Mouse (Mus musculus) gastrocnemius, postnatal 4 days (tissue): ENCODE results near the gene Gipc2. TPM values are rescaled to one million over a fixed set of nuclear protein-coding genes. Genes with fewer than 3 reads are reported as not detected.

Experiments
- DNase-seq, 2 experiments: peaks; one replicate each; pipeline ENCODE4 v3.0.0; 2021 to 2022; ENCODE audit warnings: low spot score in 2 of 2, mixed read lengths in 2 of 2
- total RNA-seq, 2 experiments: library from RNA; stranded (reverse); gene quantifications; 2 replicates each; pipeline ENCODE4 v1.2.3; 2021

The Gipc2 gene
- total RNA-seq, 2 experiments from 2014 or later: 0.86 to 1.4 TPM

- no peak for DNase-seq
Measured at GRCm38 (mm10) chr3:152089178-152089577, 76.9 kb downstream of the Gipc2 start.

GRCm38 (mm10) chr3:152081381-152081780 is 84.6 kb downstream of the Gipc2 start:
- DNase-seq: no peak

GRCm38 (mm10) chr3:152076088-152076487 is 89.9 kb downstream of the Gipc2 start:
- no peak for DNase-seq

GRCm38 (mm10) chr3:152069001-152069400 is 97.0 kb downstream of the Gipc2 start:
- no peak for DNase-seq

GRCm38 (mm10) chr3:152068311-152068710 is 97.7 kb downstream of the Gipc2 start:
- no peak for DNase-seq

- DNase-seq: no peak
Measured at GRCm38 (mm10) chr3:152066696-152067095, 99.3 kb downstream of the Gipc2 start.

- no peak for DNase-seq
Measured at GRCm38 (mm10) chr3:152065806-152066205, 100.2 kb downstream of the Gipc2 start.

- DNase-seq: no peak
Measured at GRCm38 (mm10) chr3:152064166-152064565, 101.9 kb downstream of the Gipc2 start.

- no peak for DNase-seq
Measured at GRCm38 (mm10) chr3:152062806-152063205, 103.2 kb downstream of the Gipc2 start.

- DNase-seq: no peak
Measured at GRCm38 (mm10) chr3:152061145-152061544, 104.9 kb downstream of the Gipc2 start.

GRCm38 (mm10) chr3:152058235-152058634 is 107.8 kb downstream of the Gipc2 start:
- DNase-seq: no peak

GRCm38 (mm10) chr3:152054260-152054659 is 111.8 kb downstream of the Gipc2 start:
- no peak for DNase-seq

- no peak for DNase-seq
Measured at GRCm38 (mm10) chr3:152051959-152052358, 114.1 kb downstream of the Gipc2 start.

- no peak for DNase-seq
Measured at GRCm38 (mm10) chr3:152047914-152048313, 118.1 kb downstream of the Gipc2 start.

- DNase-seq: no peak
Measured at GRCm38 (mm10) chr3:152046895-152047294, 119.1 kb downstream of the Gipc2 start.

Other genes with a start within 250 kb of the Gipc2 start
- 10 to 100 TPM; 65.3 to 87.7 TPM for gene Dnajb4, start 44.1 kb upstream of the Gipc2 start, total RNA-seq
- gene Fubp1, start 44.2 kb upstream of the Gipc2 start, total RNA-seq: 100 to 1,000 TPM; 105 to 116 TPM
- 100 to 1,000 TPM; 201 to 279 TPM for gene Nexn, start 100.1 kb upstream of the Gipc2 start, total RNA-seq
- gene Miga1, start 174.2 kb upstream of the Gipc2 start, total RNA-seq: 1 to 10 TPM; 8.4 TPM
- 10 to 100 TPM; 29.9 to 32.3 TPM for gene Usp33, start 180.2 kb upstream of the Gipc2 start, total RNA-seq
- gene Zzz3, start 229.2 kb upstream of the Gipc2 start, total RNA-seq: 10 to 100 TPM; 30.1 to 35.8 TPM